Mouse (Mus musculus): Measurements from ENCODE around the gene Ciao2a. TPM values are rescaled to one million over a fixed set of nuclear protein-coding genes. Genes with fewer than 3 reads are reported as not detected.

The Ciao2a gene
- total RNA-seq, 2 experiments from 2014 or later: 35.7 to 38.3 TPM

DNA sequence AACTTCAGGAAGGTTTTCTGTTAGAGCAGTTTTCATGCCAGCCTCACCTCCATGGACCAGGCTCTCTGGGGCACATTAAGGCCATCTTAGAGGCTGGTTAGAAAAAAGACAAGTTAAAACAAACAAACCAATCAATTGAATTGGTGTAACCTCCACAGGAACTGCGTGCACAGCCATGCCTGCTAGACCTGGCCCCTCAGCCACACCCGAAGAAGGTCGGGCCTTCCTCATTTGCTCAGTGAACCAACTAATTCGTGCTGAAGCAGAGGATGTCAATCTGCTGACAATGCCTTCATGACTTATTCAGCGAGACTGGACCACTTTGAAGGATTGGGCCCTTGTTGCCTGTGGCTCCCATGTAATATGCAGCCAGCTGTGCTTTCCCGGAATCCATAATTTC lies 60.0 kb downstream of the Ciao2a start:
- DNase-seq: no peak
- intact Hi-C loops (cut with DNase I; ENCODE audit: low total_unique reads): no loop called here

Other genes with a start within 250 kb of the Ciao2a start
- gene Pclaf, start 236.4 kb upstream of the Ciao2a start, total RNA-seq (2021): 1 to 10 TPM; 4.0 to 4.3 TPM
- 10 to 100 TPM; 14.9 to 15.6 TPM for gene Trip4, start 217.8 kb upstream of the Ciao2a start, total RNA-seq (2021)
- gene Csnk1g1, start 217.7 kb upstream of the Ciao2a start, total RNA-seq (2021): 1 to 10 TPM; 6.1 to 7.4 TPM
- gene Ppib, start 66.4 kb upstream of the Ciao2a start, total RNA-seq (2021): 100 to 1,000 TPM; 114 to 138 TPM
- gene Snx22, start 56.9 kb upstream of the Ciao2a start, total RNA-seq (2021): under 1 TPM; 0.41 to 0.55 TPM
- gene Snx1, start within 50 bp of the Ciao2a start, total RNA-seq (2021): 10 to 100 TPM; 23.8 to 24.0 TPM
- gene Dapk2, start 31.6 kb downstream of the Ciao2a start, total RNA-seq (2021): 10 to 100 TPM; 19.7 to 22.2 TPM
- gene Herc1, start 223.8 kb downstream of the Ciao2a start, total RNA-seq (2021): 10 to 100 TPM; 32.5 to 35.1 TPM

All from gastrocnemius, postnatal 14 days (tissue).